Mouse (Mus musculus) erythroblast, embryonic 14.5 days (primary cell): Measurements from ENCODE around the gene Rbm12.

Source experiments
- GATA1 ChIP-seq: IDR thresholded peaks from 2 replicates; pipeline ENCODE4 v1.6.1; 2012; ENCODE audit warnings: low read length, inconsistent platforms, mixed read lengths
- TAL1 ChIP-seq: IDR thresholded peaks from 3 replicates; pipeline ENCODE4 v1.6.1; 2012; ENCODE audit warnings: low read length, inconsistent platforms, mixed read lengths

DNA sequence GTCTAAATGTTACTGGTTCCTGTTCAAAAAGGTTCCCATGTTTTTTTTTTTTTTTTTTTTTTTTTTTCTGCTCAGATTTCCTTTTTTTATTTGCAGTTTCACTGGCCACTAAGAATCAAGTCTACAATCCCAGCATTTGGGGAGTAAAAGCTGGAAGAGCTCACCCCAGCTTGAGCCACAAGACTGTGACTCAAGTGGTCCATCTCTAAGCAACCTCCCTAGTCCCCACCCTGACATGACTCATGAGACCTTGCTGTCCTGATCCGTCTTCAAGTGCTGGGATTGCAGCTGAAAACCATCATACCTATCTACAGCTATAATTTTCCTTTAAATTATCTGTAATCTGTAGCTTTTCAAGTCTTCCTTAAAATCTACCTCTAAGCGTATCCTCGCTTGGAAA lies 27.2 kb downstream of the Rbm12 start:
- TF ChIP-seq TAL1: no peak
- no peak for TF ChIP-seq GATA1
